Mouse (Mus musculus): ENCODE results near the gene Sik2. TPM values are rescaled to one million over a fixed set of nuclear protein-coding genes. Genes with fewer than 3 reads are reported as not detected.

Gene Sik2
- polyA plus RNA-seq, 1 experiment from 2014 or later: 14.2 TPM

- no peak for ATAC-seq (replicated peaks; ENCODE audit: insufficient number of reproducible peaks, low FRiP score, low TSS enrichment, low read depth)
- WGBS: 74% methylated on average over 6 of the region's 6 CpGs
- Histone ChIP-seq H3K9ac (replicated peaks; ENCODE audit: low read length) (no peak overlapping the region), H3K27me3 (ENCODE audit: control insufficient read depth, insufficient read depth, low read length) (no peaks in the 10 kb centered on the region), H3K4me3 (ENCODE audit: low read depth, low read length) (no peak overlapping the region), H3K4me2 (ENCODE audit: low read depth, low read length) (no peak overlapping the region), H3K9me3 (replicated peaks; ENCODE audit: control insufficient read depth, low read length) (no peaks in the 10 kb centered on the region), H3K4me1 (ENCODE audit: control insufficient read depth, insufficient read depth, low read length) (no peaks in the 10 kb centered on the region), H3K36me3 (replicated peaks; ENCODE audit: control insufficient read depth, insufficient read depth, low read depth, low read length) (no peaks in the 10 kb centered on the region), H3K27ac (replicated peaks; ENCODE audit: low read depth, low read length) (no peak overlapping the region)
- DNase-seq (ENCODE audit: low spot score): no peak
Measured at GRCm38 (mm10) chr9:51031603-51032002, 22.7 kb upstream of the Sik2 start.

DNA sequence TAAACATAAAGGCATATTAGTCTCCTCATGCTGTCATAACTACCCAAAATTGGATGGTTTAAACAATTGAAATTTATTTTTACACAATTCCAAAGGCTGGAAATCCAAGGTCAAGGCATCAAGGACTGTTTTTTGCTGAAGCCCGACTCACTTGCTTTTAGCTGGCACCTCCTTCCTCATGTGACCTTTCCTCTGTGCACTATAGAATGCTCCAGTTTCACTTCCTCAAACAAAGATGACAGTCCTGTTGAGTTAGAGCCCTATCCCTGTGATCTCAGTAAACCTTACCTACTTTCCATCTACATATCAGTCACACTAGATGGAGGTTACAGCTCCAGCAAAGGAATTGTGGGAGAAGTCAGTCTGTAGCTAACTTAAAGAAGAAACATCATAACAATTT is 21.3 kb upstream of the Sik2 start:
- Histone ChIP-seq H3K4me3 (ENCODE audit: low read depth, low read length) (no peak overlapping the region), H3K36me3 (replicated peaks; ENCODE audit: control insufficient read depth, insufficient read depth, low read depth, low read length) (no peaks in the 10 kb centered on the region), H3K27ac (replicated peaks; ENCODE audit: low read depth, low read length) (no peak overlapping the region), H3K9ac (replicated peaks; ENCODE audit: low read length) (no peak overlapping the region), H3K27me3 (ENCODE audit: control insufficient read depth, insufficient read depth, low read length) (no peaks in the 10 kb centered on the region), H3K4me2 (ENCODE audit: low read depth, low read length) (no peak overlapping the region), H3K9me3 (replicated peaks; ENCODE audit: control insufficient read depth, low read length) (no peaks in the 10 kb centered on the region), H3K4me1 (ENCODE audit: control insufficient read depth, insufficient read depth, low read length) (no peaks in the 10 kb centered on the region)
- WGBS: 53% methylated on average over 1 of the region's 1 CpGs
- no peak for ATAC-seq (replicated peaks; ENCODE audit: insufficient number of reproducible peaks, low FRiP score, low TSS enrichment, low read depth)
- DNase-seq (ENCODE audit: low spot score): no peak

DNA sequence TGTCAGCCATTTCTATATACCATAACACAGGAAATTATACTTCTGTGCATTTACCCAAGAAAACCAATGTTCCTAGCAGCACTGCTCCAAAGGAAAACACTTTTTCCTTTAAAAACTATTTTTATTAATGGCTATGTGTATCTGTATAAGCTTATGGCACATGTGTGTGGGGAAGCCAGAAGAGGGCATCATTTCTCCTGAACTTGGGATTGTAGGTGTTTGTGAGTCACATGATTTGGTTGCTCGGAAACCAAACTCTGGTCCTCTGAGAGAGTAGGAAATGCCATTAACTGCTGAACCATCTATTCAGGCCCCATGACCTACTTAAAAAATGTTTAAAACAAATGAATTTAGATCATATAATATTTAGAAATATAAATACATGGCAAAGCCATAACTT is 18.1 kb upstream of the Sik2 start:
- Histone ChIP-seq H3K4me3 (ENCODE audit: low read depth, low read length) (no peak overlapping the region), H3K4me1 (ENCODE audit: control insufficient read depth, insufficient read depth, low read length) (no peaks in the 10 kb centered on the region), H3K9ac (replicated peaks; ENCODE audit: low read length) (no peak overlapping the region), H3K27ac (replicated peaks; ENCODE audit: low read depth, low read length) (no peak overlapping the region), H3K9me3 (replicated peaks; ENCODE audit: control insufficient read depth, low read length) (no peaks in the 10 kb centered on the region), H3K4me2 (ENCODE audit: low read depth, low read length) (no peak overlapping the region), H3K36me3 (replicated peaks; ENCODE audit: control insufficient read depth, insufficient read depth, low read depth, low read length) (no peaks in the 10 kb centered on the region), H3K27me3 (ENCODE audit: control insufficient read depth, insufficient read depth, low read length) (no peaks in the 10 kb centered on the region)
- ATAC-seq (replicated peaks; ENCODE audit: insufficient number of reproducible peaks, low FRiP score, low TSS enrichment, low read depth) (no peak), DNase-seq (ENCODE audit: low spot score) (peak; percentile 11)
- WGBS: 72% methylated on average over 1 of the region's 1 CpGs

DNA sequence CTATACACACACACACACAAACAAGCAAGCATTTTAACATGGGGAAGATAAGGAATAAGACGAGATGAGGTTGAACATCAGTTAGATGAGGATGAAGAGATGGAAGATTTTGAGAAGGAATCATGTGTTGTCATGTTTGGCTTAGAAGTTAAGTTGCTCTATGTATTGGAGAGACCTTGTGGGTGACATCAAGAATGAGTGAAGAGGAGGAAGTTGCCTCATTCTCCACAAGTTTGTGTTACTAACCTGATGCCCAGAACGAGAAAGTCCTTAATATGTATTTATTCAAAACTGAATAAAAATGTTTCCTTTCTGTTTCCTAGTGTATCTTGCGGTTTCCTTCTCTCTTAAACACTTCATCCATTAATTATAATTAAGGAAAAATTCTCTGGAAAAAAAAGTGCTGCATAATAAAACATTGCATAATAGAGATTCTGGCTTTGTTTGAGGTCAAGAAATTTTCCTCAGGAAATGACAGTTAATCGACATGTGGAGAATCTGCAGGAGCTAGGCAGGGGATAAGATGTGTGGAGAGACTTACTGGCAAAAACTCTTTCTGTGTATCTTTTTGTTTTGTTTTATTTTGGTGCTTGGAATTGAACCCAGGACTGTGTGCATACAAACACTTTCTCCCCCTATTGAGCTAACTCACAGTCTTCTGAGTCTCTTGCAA is 12.4 kb upstream of the Sik2 start:
- Histone ChIP-seq H3K4me2 (ENCODE audit: low read depth, low read length) (no peak overlapping the region), H3K9ac (replicated peaks; ENCODE audit: low read length) (no peak overlapping the region), H3K36me3 (replicated peaks; ENCODE audit: control insufficient read depth, insufficient read depth, low read depth, low read length) (no peaks in the 10 kb centered on the region), H3K27ac (replicated peaks; ENCODE audit: low read depth, low read length) (no peak overlapping the region), H3K4me1 (ENCODE audit: control insufficient read depth, insufficient read depth, low read length) (no peaks in the 10 kb centered on the region), H3K4me3 (ENCODE audit: low read depth, low read length) (no peak overlapping the region), H3K9me3 (replicated peaks; ENCODE audit: control insufficient read depth, low read length) (no peaks in the 10 kb centered on the region), H3K27me3 (ENCODE audit: control insufficient read depth, insufficient read depth, low read length) (no peaks in the 10 kb centered on the region)
- ATAC-seq (replicated peaks; ENCODE audit: insufficient number of reproducible peaks, low FRiP score, low TSS enrichment, low read depth): no peak
- 92% methylated on average over 4 of the region's 4 CpGs for WGBS
- DNase-seq (ENCODE audit: low spot score): no peak

DNA sequence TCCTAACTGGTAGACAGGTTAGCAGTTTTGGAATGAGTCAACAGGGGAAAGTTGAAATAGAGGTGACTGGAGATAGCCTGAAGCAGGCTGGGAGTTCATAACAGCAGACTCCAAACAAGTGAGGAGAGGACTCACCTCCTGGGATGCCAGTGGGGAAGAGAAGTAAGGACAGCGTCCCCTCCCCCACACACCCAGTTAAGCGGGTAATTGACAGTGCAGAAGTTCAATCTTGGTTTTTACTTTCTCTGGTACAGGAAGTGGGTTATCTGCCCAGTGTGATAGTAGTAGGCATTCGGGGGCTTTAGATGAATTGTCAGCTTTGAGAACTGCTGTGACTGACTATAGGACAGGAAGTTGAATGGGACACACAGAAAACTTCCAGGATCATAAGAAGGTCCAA is 11.5 kb upstream of the Sik2 start:
- Histone ChIP-seq H3K27me3 (ENCODE audit: control insufficient read depth, insufficient read depth, low read length) (no peaks in the 10 kb centered on the region), H3K4me3 (ENCODE audit: low read depth, low read length) (no peak overlapping the region), H3K9ac (replicated peaks; ENCODE audit: low read length) (no peak overlapping the region), H3K4me2 (ENCODE audit: low read depth, low read length) (no peak overlapping the region), H3K36me3 (replicated peaks; ENCODE audit: control insufficient read depth, insufficient read depth, low read depth, low read length) (no peaks in the 10 kb centered on the region), H3K27ac (replicated peaks; ENCODE audit: low read depth, low read length) (no peak overlapping the region), H3K4me1 (ENCODE audit: control insufficient read depth, insufficient read depth, low read length) (no peaks in the 10 kb centered on the region), H3K9me3 (replicated peaks; ENCODE audit: control insufficient read depth, low read length) (no peaks in the 10 kb centered on the region)
- ATAC-seq (replicated peaks; ENCODE audit: insufficient number of reproducible peaks, low FRiP score, low TSS enrichment, low read depth) (no peak), DNase-seq (ENCODE audit: low spot score) (no peak)
- 70% methylated on average over 3 of the region's 3 CpGs for WGBS

- ATAC-seq (replicated peaks; ENCODE audit: insufficient number of reproducible peaks, low FRiP score, low TSS enrichment, low read depth) (no peak), DNase-seq (ENCODE audit: low spot score) (no peak)
- Histone ChIP-seq H3K36me3 (replicated peaks; ENCODE audit: control insufficient read depth, insufficient read depth, low read depth, low read length) (no peaks in the 10 kb centered on the region), H3K4me1 (ENCODE audit: control insufficient read depth, insufficient read depth, low read length) (no peaks in the 10 kb centered on the region), H3K9ac (replicated peaks; ENCODE audit: low read length) (no peak overlapping the region), H3K4me3 (ENCODE audit: low read depth, low read length) (no peak overlapping the region), H3K27ac (replicated peaks; ENCODE audit: low read depth, low read length) (no peak overlapping the region), H3K27me3 (ENCODE audit: control insufficient read depth, insufficient read depth, low read length) (no peaks in the 10 kb centered on the region), H3K9me3 (replicated peaks; ENCODE audit: control insufficient read depth, low read length) (no peaks in the 10 kb centered on the region), H3K4me2 (ENCODE audit: low read depth, low read length) (no peak overlapping the region)
- 78% methylated on average over 7 of the region's 7 CpGs for WGBS
Measured at GRCm38 (mm10) chr9:51019670-51020069, 10.8 kb upstream of the Sik2 start.

DNA sequence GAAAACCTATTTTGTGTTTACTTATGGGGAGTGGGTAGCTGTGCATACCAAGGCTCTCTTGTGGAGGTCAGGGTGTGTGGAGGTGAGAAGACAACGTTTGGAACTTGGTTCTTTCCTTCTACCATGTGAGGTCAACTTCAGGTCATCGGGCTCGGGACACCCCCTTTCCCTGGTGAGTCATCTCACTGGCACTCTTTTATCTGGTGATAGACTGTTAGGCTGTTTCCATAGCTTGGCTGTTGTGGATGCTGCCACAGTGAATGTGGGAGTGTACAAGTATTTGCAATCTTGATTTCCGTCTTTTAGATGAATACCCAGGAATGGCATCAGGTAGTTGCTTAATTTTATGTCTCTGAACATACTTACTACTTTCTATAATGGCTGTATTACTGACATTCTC is 6.9 kb upstream of the Sik2 start:
- no peaks in the 10 kb centered on the region for H3K27me3 ChIP-seq (ENCODE audit: control insufficient read depth, insufficient read depth, low read length)
- no peak overlapping the region for H3K4me3 ChIP-seq (ENCODE audit: low read depth, low read length)
- WGBS: 61% methylated on average over 4 of the region's 4 CpGs
- H3K9me3 ChIP-seq (replicated peaks; ENCODE audit: control insufficient read depth, low read length): no peaks in the 10 kb centered on the region
- no peaks in the 10 kb centered on the region for H3K4me1 ChIP-seq (ENCODE audit: control insufficient read depth, insufficient read depth, low read length)
- H3K36me3 ChIP-seq (replicated peaks; ENCODE audit: control insufficient read depth, insufficient read depth, low read depth, low read length): no peaks in the 10 kb centered on the region
- no peak overlapping the region for H3K27ac ChIP-seq (replicated peaks; ENCODE audit: low read depth, low read length)
- no peak for ATAC-seq (replicated peaks; ENCODE audit: insufficient number of reproducible peaks, low FRiP score, low TSS enrichment, low read depth)
- DNase-seq (ENCODE audit: low spot score): no peak
- no peak overlapping the region for H3K9ac ChIP-seq (replicated peaks; ENCODE audit: low read length)
- no peak overlapping the region for H3K4me2 ChIP-seq (ENCODE audit: low read depth, low read length)

DNA sequence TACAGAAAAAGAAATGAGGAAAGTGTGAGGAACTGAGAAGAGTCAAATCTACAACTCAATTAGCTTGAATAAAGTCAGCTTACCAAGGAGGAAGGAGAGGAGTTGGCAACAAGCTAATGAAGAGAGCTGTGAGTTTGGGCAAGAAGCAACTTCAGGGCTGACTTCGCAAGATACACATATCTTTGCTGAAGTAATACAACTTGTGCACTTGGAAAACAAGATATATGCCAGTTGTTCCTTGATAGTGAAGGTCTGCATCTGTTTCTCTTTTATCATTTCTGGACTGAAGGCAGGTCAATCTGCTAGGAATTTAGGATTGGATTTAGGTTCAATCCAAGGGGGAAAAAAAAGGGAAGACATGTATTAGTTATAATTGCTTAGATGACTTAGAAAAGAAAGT is 4.8 kb upstream of the Sik2 start:
- no peaks in the 10 kb centered on the region for H3K4me1 ChIP-seq (ENCODE audit: control insufficient read depth, insufficient read depth, low read length)
- H3K4me3 ChIP-seq (ENCODE audit: low read depth, low read length): no peak overlapping the region
- ATAC-seq (replicated peaks; ENCODE audit: insufficient number of reproducible peaks, low FRiP score, low TSS enrichment, low read depth) (no peak), DNase-seq (ENCODE audit: low spot score) (no peak)
- H3K4me2 ChIP-seq (ENCODE audit: low read depth, low read length): no peak overlapping the region
- no peaks in the 10 kb centered on the region for H3K9me3 ChIP-seq (replicated peaks; ENCODE audit: control insufficient read depth, low read length)
- H3K27ac ChIP-seq (replicated peaks; ENCODE audit: low read depth, low read length): no peak overlapping the region
- WGBS: 97% methylated on average over 1 of the region's 1 CpGs
- H3K36me3 ChIP-seq (replicated peaks; ENCODE audit: control insufficient read depth, insufficient read depth, low read depth, low read length): no peaks in the 10 kb centered on the region
- no peak overlapping the region for H3K9ac ChIP-seq (replicated peaks; ENCODE audit: low read length)
- no peaks in the 10 kb centered on the region for H3K27me3 ChIP-seq (ENCODE audit: control insufficient read depth, insufficient read depth, low read length)

Measured in embryonic facial prominence, embryonic 11.5 days (tissue).